Mouse (Mus musculus) G1E (cell line): Measurements from ENCODE around the gene Hoxd9. TPM values are rescaled to one million over a fixed set of nuclear protein-coding genes. Genes with fewer than 3 reads are reported as not detected.

Source experiments
- ATAC-seq: 2 replicates; pipeline ENCODE4 v1.8.0; 2016; ENCODE audit warnings: mild to moderate bottlenecking; ENCODE audit not compliant: insufficient number of reproducible peaks, poor library complexity, low FRiP score, severe bottlenecking; ENCODE audit errors: extremely low read depth
- DNase-seq: peaks from one replicate; pipeline ENCODE4 v3.0.0; 2012; ENCODE audit warnings: low spot score
- H3K27me3 ChIP-seq: 2 replicates; pipeline ENCODE4 v1.6.1; 2012; ENCODE audit warnings: mild to moderate bottlenecking, low read length, inconsistent platforms; ENCODE audit not compliant: insufficient read depth
- H3K36me3 ChIP-seq: replicated peaks from 2 replicates; pipeline ENCODE3; 2012; ENCODE audit warnings: mild to moderate bottlenecking, inconsistent platforms
- H3K4me1 ChIP-seq: 2 replicates; pipeline ENCODE4 v1.6.1; 2012; ENCODE audit warnings: low read depth, low read length, inconsistent platforms, mixed read lengths; ENCODE audit not compliant: insufficient read depth
- H3K4me3 ChIP-seq: 2 replicates; pipeline ENCODE4 v1.5.1; 2012; ENCODE audit warnings: low read depth, mild to moderate bottlenecking, inconsistent platforms, low read length, moderate library complexity, mixed read lengths
- H3K9me3 ChIP-seq: replicated peaks from 2 replicates; pipeline ENCODE4 v1.6.1; 2012; ENCODE audit warnings: inconsistent platforms
- CTCF ChIP-seq: IDR thresholded peaks from 2 replicates; pipeline ENCODE4 v1.5.1; 2012; ENCODE audit warnings: low read depth, low read length, inconsistent platforms, mixed read lengths
- GATA1 ChIP-seq: IDR thresholded peaks from 2 replicates; pipeline ENCODE4 v1.6.1; 2012; ENCODE audit warnings: borderline replicate concordance, low read length, inconsistent platforms, mixed read lengths
- GATA2 ChIP-seq: IDR thresholded peaks from 2 replicates; pipeline ENCODE4 v1.6.1; 2012; ENCODE audit warnings: low read depth, low read length, inconsistent platforms, borderline replicate concordance
- POLR2AphosphoS5 ChIP-seq: IDR thresholded peaks from 2 replicates; pipeline ENCODE4 v1.6.1; 2012; ENCODE audit warnings: low read depth, low read length, inconsistent platforms; ENCODE audit not compliant: insufficient replicate concordance
- TAL1 ChIP-seq: conservative IDR thresholded peaks from 2 replicates; pipeline ENCODE4 v1.6.1; 2012; ENCODE audit warnings: low read depth, low read length, inconsistent platforms, mixed read lengths
- polyA plus RNA-seq: library from polyadenylated mRNA; stranded (reverse); fragments of >175 nt; gene quantifications from 2 replicates; pipeline ENCODE4 v1.2.3, GENCODE M21; 2012
- total RNA-seq, 2 experiments: library from RNA; stranded (forward) in 1 of 2; stranded (reverse) in 1 of 2; fragments of 200-1000 nt in 1 of 2; fragments of >200 nt in 1 of 2; fragmentation: Nextera tagmentation in 1 of 2; gene quantifications; 2 replicates each; pipeline ENCODE4 v1.2.3; 2014 to 2017

Hoxd9 gene
- total and polyA plus RNA-seq, 3 experiments = not detected

GRCm38 (mm10) chr2:74668370-74669229 is 28.9 kb upstream of the Hoxd9 start:
- Histone ChIP-seq H3K4me1 (peaks cover 10% of the 10 kb centered on the region), H3K9me3 (peaks cover 9% of the 10 kb centered on the region), H3K36me3 (no peaks in the 10 kb centered on the region), H3K27me3 (peaks cover 33% of the 10 kb centered on the region), H3K4me3 (no peak overlapping the region; the same call in 1 of the 2 replicates)
- no peak for DNase-seq
- TF ChIP-seq TAL1 (no peak), POLR2AphosphoS5 (no peak), CTCF (no peak), GATA1 (no peak), GATA2 (no peak)
- no peak for ATAC-seq

GRCm38 (mm10) chr2:74669230-74669578 is 28.3 kb upstream of the Hoxd9 start:
- peaks cover 9% of the 10 kb centered on the region for H3K9me3 ChIP-seq
- H3K27me3 ChIP-seq = peaks cover 36% of the 10 kb centered on the region
- no peaks in the 10 kb centered on the region for H3K36me3 ChIP-seq
- TF ChIP-seq CTCF (no peak), GATA2 (no peak), TAL1 (no peak), GATA1 (no peak), POLR2AphosphoS5 (no peak)
- ATAC-seq (no peak), DNase-seq (no peak)
- no peak overlapping the region for H3K4me3 ChIP-seq
- peaks cover 10% of the 10 kb centered on the region for H3K4me1 ChIP-seq

- no peak overlapping the region for H3K4me3 ChIP-seq
- peaks cover 10% of the 10 kb centered on the region for H3K4me1 ChIP-seq
- ATAC-seq (no peak), DNase-seq (no peak)
- peaks cover 38% of the 10 kb centered on the region for H3K27me3 ChIP-seq
- no peak for TF ChIP-seq TAL1
- no peak for TF ChIP-seq GATA2
- TF ChIP-seq GATA1 = no peak
- no peak for TF ChIP-seq CTCF
- TF ChIP-seq POLR2AphosphoS5 = no peak
- no peaks in the 10 kb centered on the region for H3K36me3 ChIP-seq
- peaks cover 9% of the 10 kb centered on the region for H3K9me3 ChIP-seq
These were observed 27.8 kb upstream of the Hoxd9 start for GRCm38 (mm10) chr2:74669650-74670235.

- Histone ChIP-seq H3K4me1 (peaks cover 10% of the 10 kb centered on the region), H3K36me3 (no peaks in the 10 kb centered on the region), H3K4me3 (no peak overlapping the region), H3K27me3 (peaks cover 45% of the 10 kb centered on the region), H3K9me3 (peaks cover 9% of the 10 kb centered on the region)
- DNase-seq (no peak), ATAC-seq (no peak)
- no peak for TF ChIP-seq POLR2AphosphoS5
- no peak for TF ChIP-seq GATA1
- TF ChIP-seq TAL1 = no peak
- TF ChIP-seq GATA2 = no peak
- TF ChIP-seq CTCF = no peak
These were observed 26.8 kb upstream of the Hoxd9 start for GRCm38 (mm10) chr2:74670632-74671188.

- no peak for ATAC-seq
- no peak for DNase-seq
- Histone ChIP-seq H3K9me3 (peaks cover 9% of the 10 kb centered on the region), H3K36me3 (no peaks in the 10 kb centered on the region), H3K27me3 (peaks cover 51% of the 10 kb centered on the region), H3K4me3 (no peak overlapping the region), H3K4me1 (peaks cover 10% of the 10 kb centered on the region)
- TF ChIP-seq TAL1 (no peak), GATA2 (no peak), POLR2AphosphoS5 (no peak), GATA1 (no peak), CTCF (no peak)
These were observed 25.7 kb upstream of the Hoxd9 start for GRCm38 (mm10) chr2:74671847-74672246.
